Mouse (Mus musculus) erythroblast, embryonic 14.5 days (primary cell): ENCODE results near the gene Degs2.

Experiments used
- GATA1 ChIP-seq: IDR thresholded peaks from 2 replicates; pipeline ENCODE4 v1.6.1; 2012; ENCODE audit warnings: low read length, inconsistent platforms, mixed read lengths
- TAL1 ChIP-seq: IDR thresholded peaks from 3 replicates; pipeline ENCODE4 v1.6.1; 2012; ENCODE audit warnings: low read length, inconsistent platforms, mixed read lengths

- TF ChIP-seq TAL1 (no peak), GATA1 (no peak)
Measured at GRCm38 (mm10) chr12:108742241-108742640, 40.1 kb upstream of the Degs2 start.
